Mouse (Mus musculus): ENCODE results near the gene Kctd21. TPM values are rescaled to one million over a fixed set of nuclear protein-coding genes. Genes with fewer than 3 reads are reported as not detected.

The Kctd21 gene
- total and polyA plus RNA-seq, 3 experiments, result 0.23 to 1.2 TPM; not detected in 1

GRCm38 (mm10) chr7:97306813-97307212, 25.3 kb upstream of the Kctd21 start:
- no peaks in the 10 kb centered on the region for H3K9me3 ChIP-seq (replicated peaks; ENCODE audit: insufficient read depth, low read length)
- H3K4me3 ChIP-seq (ENCODE audit: control insufficient read depth in 1 of 2, insufficient read depth in 1 of 2, low read depth in 2 of 2, low read length in 2 of 2), result no peak overlapping the region
- DNase-seq (ENCODE audit: low read depth, low spot score), result no peak
- H3K27me3 ChIP-seq (ENCODE audit: control insufficient read depth in 1 of 2, insufficient read depth in 2 of 2, low read length in 2 of 2), result no peaks in the 10 kb centered on the region
- H3K79me2 ChIP-seq (ENCODE audit: control insufficient read depth, insufficient read depth, low read length, poor library complexity), result no peaks in the 10 kb centered on the region
- H3K4me1 ChIP-seq (ENCODE audit: control insufficient read depth in 1 of 2, insufficient read depth in 2 of 2, low read length in 2 of 2), result no peaks in the 10 kb centered on the region
- peaks cover 0 to 6% of the 10 kb centered on the region in 2 experiments; a peak in 2 of 4 replicates for H3K36me3 ChIP-seq (ENCODE audit: control insufficient read depth in 1 of 2, insufficient read depth in 2 of 2, low read length in 2 of 2)
- no peak overlapping the region for H3K9ac ChIP-seq (ENCODE audit: control insufficient read depth, low read depth, low read length, poor library complexity, severe bottlenecking)
- TF ChIP-seq ETS1 (IDR thresholded peaks at IDR 0.05; ENCODE audit: low read depth, low read length), result no peak
- TF ChIP-seq TBP (IDR thresholded peaks at IDR 0.05; ENCODE audit: low read depth, low read length), result no peak
- no peak for TF ChIP-seq USF1 (IDR thresholded peaks at IDR 0.05; ENCODE audit: low read depth, low read length)
- TF ChIP-seq MAZ (IDR thresholded peaks at IDR 0.05; ENCODE audit: low read depth, low read length), result no peak
- TF ChIP-seq POLR2AphosphoS2 (IDR thresholded peaks at IDR 0.05; ENCODE audit: low read length), result no peak
- no peak for TF ChIP-seq MYB (IDR thresholded peaks at IDR 0.05; ENCODE audit: low read depth, low read length)
- no peak for TF ChIP-seq SIN3A (IDR thresholded peaks at IDR 0.05; ENCODE audit: low read length)
- TF ChIP-seq ZNF384 (IDR thresholded peaks at IDR 0.05; ENCODE audit: low read depth, low read length), result no peak
- TF ChIP-seq SMC3 (IDR thresholded peaks at IDR 0.05; ENCODE audit: low read depth, low read length), result no peak
- no peak for TF ChIP-seq HCFC1 (IDR thresholded peaks at IDR 0.05; ENCODE audit: low read depth, low read length)
- TF ChIP-seq RCOR1 (IDR thresholded peaks at IDR 0.05; ENCODE audit: low read depth, low read length), result no peak
- TF ChIP-seq MXI1 (IDR thresholded peaks at IDR 0.05; ENCODE audit: low read depth, low read length), result no peak
- no peak for TF ChIP-seq MYC (IDR thresholded peaks at IDR 0.05; ENCODE audit: low read depth, low read length)
- TF ChIP-seq POLR2AphosphoS5 (IDR thresholded peaks at IDR 0.05; ENCODE audit: borderline replicate concordance, low read depth, low read length), result no peak
- no peak for TF ChIP-seq ELF1 (IDR thresholded peaks at IDR 0.05; ENCODE audit: low read depth, low read length)
- TF ChIP-seq MEF2A (IDR thresholded peaks at IDR 0.05; ENCODE audit: extremely low read depth, insufficient replicate concordance, low read depth, low read length, poor library complexity, severe bottlenecking), result no peak
- no peak for TF ChIP-seq JUND (IDR thresholded peaks at IDR 0.05; ENCODE audit: low read depth, low read length)
- TF ChIP-seq CHD1 (IDR thresholded peaks at IDR 0.05; ENCODE audit: low read depth, low read length), result no peak
- no peak for TF ChIP-seq GATA1 (IDR thresholded peaks at IDR 0.05; ENCODE audit: low read depth, low read length)
- TF ChIP-seq CHD2 (IDR thresholded peaks at IDR 0.05; ENCODE audit: low read length), result no peak
- H3K27ac ChIP-seq (ENCODE audit: control insufficient read depth, low read depth, low read length), result no peak overlapping the region

- Histone ChIP-seq H3K27me3 (ENCODE audit: control insufficient read depth in 1 of 2, insufficient read depth in 2 of 2, low read length in 2 of 2) (no peaks in the 10 kb centered on the region), H3K4me3 (ENCODE audit: control insufficient read depth in 1 of 2, insufficient read depth in 1 of 2, low read depth in 2 of 2, low read length in 2 of 2) (no peak overlapping the region), H3K4me1 (ENCODE audit: control insufficient read depth in 1 of 2, insufficient read depth in 2 of 2, low read length in 2 of 2) (no peaks in the 10 kb centered on the region), H3K27ac (ENCODE audit: control insufficient read depth, low read depth, low read length) (no peak overlapping the region), H3K36me3 (ENCODE audit: control insufficient read depth in 1 of 2, insufficient read depth in 2 of 2, low read length in 2 of 2) (peaks cover 0 to 2% of the 10 kb centered on the region in 2 experiments; a peak in 2 of 4 replicates), H3K9ac (ENCODE audit: control insufficient read depth, low read depth, low read length, poor library complexity, severe bottlenecking) (no peak overlapping the region), H3K79me2 (ENCODE audit: control insufficient read depth, insufficient read depth, low read length, poor library complexity) (no peaks in the 10 kb centered on the region), H3K9me3 (replicated peaks; ENCODE audit: insufficient read depth, low read length) (no peaks in the 10 kb centered on the region)
- no peak for DNase-seq (ENCODE audit: low read depth, low spot score)
- TF ChIP-seq NELFE (IDR thresholded peaks at IDR 0.05; ENCODE audit: low read depth, low read length), result no peak
- no peak for TF ChIP-seq ZMIZ1 (IDR thresholded peaks at IDR 0.05; ENCODE audit: low read depth, low read length)
- no peak for TF ChIP-seq RCOR1 (IDR thresholded peaks at IDR 0.05; ENCODE audit: low read depth, low read length)
- TF ChIP-seq UBTF (IDR thresholded peaks at IDR 0.05; ENCODE audit: borderline replicate concordance, insufficient read depth, low read depth, low read length), result no peak
- TF ChIP-seq NRF1 (IDR thresholded peaks at IDR 0.05; ENCODE audit: insufficient read depth, low read depth, low read length, poor library complexity, severe bottlenecking), result no peak
- TF ChIP-seq USF2 (IDR thresholded peaks at IDR 0.05; ENCODE audit: borderline replicate concordance in 1 of 2, insufficient read depth in 1 of 2, low read depth in 1 of 2, low read length in 2 of 2), result no peak
- no peak for TF ChIP-seq GABPA (IDR thresholded peaks at IDR 0.05; ENCODE audit: low read depth, low read length)
- TF ChIP-seq POLR2AphosphoS5 (IDR thresholded peaks at IDR 0.05; ENCODE audit: borderline replicate concordance, low read depth, low read length), result no peak
- no peak for TF ChIP-seq ZC3H11A (IDR thresholded peaks at IDR 0.05; ENCODE audit: low read depth, low read length)
- no peak for TF ChIP-seq ZNF384 (IDR thresholded peaks at IDR 0.05; ENCODE audit: low read depth, low read length)
- no peak for TF ChIP-seq ELF1 (IDR thresholded peaks at IDR 0.05; ENCODE audit: low read depth, low read length)
- TF ChIP-seq EP300 (IDR thresholded peaks at IDR 0.05; ENCODE audit: low read depth in 1 of 2, low read length in 2 of 2), result no peak
- no peak for TF ChIP-seq CHD1 (IDR thresholded peaks at IDR 0.05; ENCODE audit: low read depth, low read length)
- no peak for TF ChIP-seq MXI1 (IDR thresholded peaks at IDR 0.05; ENCODE audit: low read depth, low read length)
- TF ChIP-seq POLR2AphosphoS2 (IDR thresholded peaks at IDR 0.05; ENCODE audit: low read length), result no peak
- TF ChIP-seq MYC (IDR thresholded peaks at IDR 0.05; ENCODE audit: low read depth, low read length), result no peak
- no peak for TF ChIP-seq TAL1 (IDR thresholded peaks at IDR 0.05; ENCODE audit: low read length)
- TF ChIP-seq CHD2 (IDR thresholded peaks at IDR 0.05; ENCODE audit: low read length), result no peak
- TF ChIP-seq E2F4 (IDR thresholded peaks at IDR 0.05; ENCODE audit: borderline replicate concordance, low read depth, low read length), result no peak
These were observed 24.6 kb upstream of the Kctd21 start for GRCm38 (mm10) chr7:97307546-97307945.
